Mouse (Mus musculus): ENCODE measurements around the gene Olfr313. TPM values are rescaled to one million over a fixed set of nuclear protein-coding genes. Genes with fewer than 3 reads are reported as not detected.
A peak's percentile ranks its signal among the peaks of the same experiment; 100 is the strongest.
"Not testable (repeated sequence)": the region's sequence is repeated elsewhere in the genome, so short reads cannot be mapped to it uniquely, and the experiment has no call there.

The Olfr313 gene
- polyA plus RNA-seq, 1 experiment, result not detected

DNA sequence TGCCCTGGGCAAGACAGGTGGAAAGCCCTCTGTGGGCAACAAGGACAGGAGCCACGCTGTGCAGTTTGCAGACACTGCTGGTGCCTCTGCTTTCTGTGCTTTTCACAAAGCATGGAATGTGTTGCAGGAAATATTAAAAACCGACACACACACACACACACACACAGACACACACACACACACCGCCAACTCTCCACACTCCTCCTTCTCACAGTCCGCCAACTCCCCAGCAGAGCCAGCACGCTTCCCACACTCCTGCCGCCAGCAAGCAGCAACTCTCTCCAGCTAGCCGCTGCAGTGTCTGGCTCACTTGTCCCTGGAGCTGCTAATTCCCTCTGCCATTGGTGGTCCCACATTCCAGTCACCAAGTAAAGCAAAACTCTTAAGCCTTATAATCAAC is 17.9 kb upstream of the Olfr313 start:
- Histone ChIP-seq H3K27me3 (replicated peaks) (peaks cover 24% of the 10 kb centered on the region), H3K36me3 (replicated peaks; ENCODE audit: low read length) (no peaks in the 10 kb centered on the region), H3K4me1 (peaks cover 10% of the 10 kb centered on the region), H3K9me3 (no peaks in the 10 kb centered on the region), H3K4me3 (replicated peaks) (no peak overlapping the region)
- TF ChIP-seq GATA1 (IDR thresholded peaks at IDR 0.05; ENCODE audit: borderline replicate concordance, low read length), result no peak

DNA sequence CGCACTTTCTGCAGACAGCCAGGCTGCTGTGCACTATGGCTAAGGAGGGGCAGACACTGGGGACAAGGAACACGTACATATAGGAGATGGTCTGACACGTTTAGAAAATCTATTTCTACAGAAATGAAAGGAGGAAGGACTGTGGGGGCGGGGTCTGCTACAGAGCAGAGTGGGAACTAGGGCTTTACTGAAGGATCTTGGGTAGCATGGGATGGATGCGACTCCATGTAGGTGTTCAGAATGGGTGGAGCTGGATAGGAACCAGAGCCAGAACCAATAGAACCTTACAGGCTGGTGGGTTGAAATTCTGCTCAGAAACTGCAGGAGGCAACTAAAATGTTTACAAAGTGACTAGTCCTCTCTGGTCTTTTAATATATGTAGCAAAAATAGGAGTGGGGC is 15.1 kb upstream of the Olfr313 start:
- peaks cover 17% of the 10 kb centered on the region for H3K4me1 ChIP-seq
- H3K9me3 ChIP-seq, result no peaks in the 10 kb centered on the region
- TF ChIP-seq FLI1 (IDR thresholded peaks at IDR 0.05; ENCODE audit: low read length) (no peak), GATA1 (IDR thresholded peaks at IDR 0.05; ENCODE audit: borderline replicate concordance, low read length) (no peak)
- no peak overlapping the region for H3K4me3 ChIP-seq (replicated peaks)
- no peaks in the 10 kb centered on the region for H3K36me3 ChIP-seq (replicated peaks; ENCODE audit: low read length)
- peaks cover 26% of the 10 kb centered on the region for H3K27me3 ChIP-seq (replicated peaks)

- Histone ChIP-seq H3K36me3 (replicated peaks; ENCODE audit: low read length) (no peaks in the 10 kb centered on the region), H3K4me1 (peaks cover 26% of the 10 kb centered on the region), H3K27me3 (replicated peaks) (peaks cover 22% of the 10 kb centered on the region), H3K9me3 (no peaks in the 10 kb centered on the region), H3K4me3 (replicated peaks) (peak within 1 kb of the TSS; percentile 29)
- TF ChIP-seq GATA1 (IDR thresholded peaks at IDR 0.05; ENCODE audit: borderline replicate concordance, low read length) (no peak), FLI1 (IDR thresholded peaks at IDR 0.05; ENCODE audit: low read length) (no peak)
These were observed 13.1 kb upstream of the Olfr313 start, which contains the start of gene Fam183b for GRCm38 (mm10) chr11:58801558-58802228. Gene Fam183b, minus strand, starts transcription at chr11:58801960.

GRCm38 (mm10) chr11:58803871-58804270 is 10.9 kb upstream of the Olfr313 start:
- Histone ChIP-seq H3K4me1 (peaks cover 26% of the 10 kb centered on the region), H3K36me3 (replicated peaks; ENCODE audit: low read length) (no peaks in the 10 kb centered on the region), H3K9me3 (peaks cover 3% of the 10 kb centered on the region; the same call in 1 of the 2 replicates), H3K4me3 (replicated peaks) (no peak overlapping the region), H3K27me3 (replicated peaks) (peaks cover 11% of the 10 kb centered on the region)
- TF ChIP-seq GATA1 (IDR thresholded peaks at IDR 0.05; ENCODE audit: borderline replicate concordance, low read length) (no peak), FLI1 (IDR thresholded peaks at IDR 0.05; ENCODE audit: low read length) (no peak)

DNA sequence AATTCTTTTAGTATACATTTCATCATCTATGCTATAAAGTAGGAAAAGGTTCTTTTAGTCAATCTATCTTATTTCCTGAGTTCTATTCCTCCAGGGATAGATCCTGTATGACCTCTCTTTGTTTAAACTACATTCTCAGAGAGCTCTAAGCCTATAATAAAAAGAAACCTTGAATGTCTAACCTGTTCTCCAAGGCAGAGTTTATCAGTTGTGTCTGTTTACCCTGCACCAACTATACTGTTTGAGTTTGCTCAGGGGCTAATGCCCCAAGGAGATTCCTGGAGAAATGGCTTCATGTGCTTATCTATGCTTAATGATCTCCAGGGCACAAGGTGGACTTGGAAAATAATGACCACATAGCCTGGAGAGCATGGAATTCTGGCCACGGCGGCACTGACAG is 10.4 kb upstream of the Olfr313 start:
- Histone ChIP-seq H3K27me3 (replicated peaks) (peaks cover 6% of the 10 kb centered on the region), H3K4me1 (peaks cover 26% of the 10 kb centered on the region), H3K4me3 (replicated peaks) (no peak overlapping the region), H3K9me3 (peaks cover 3% of the 10 kb centered on the region; the same call in 1 of the 2 replicates), H3K36me3 (replicated peaks; ENCODE audit: low read length) (no peaks in the 10 kb centered on the region)
- TF ChIP-seq FLI1 (IDR thresholded peaks at IDR 0.05; ENCODE audit: low read length) (no peak), GATA1 (IDR thresholded peaks at IDR 0.05; ENCODE audit: borderline replicate concordance, low read length) (no peak)

- H3K36me3 ChIP-seq (replicated peaks; ENCODE audit: low read length), result no peaks in the 10 kb centered on the region
- H3K4me3 ChIP-seq (replicated peaks), result no peak overlapping the region
- peaks cover 3% of the 10 kb centered on the region; the same call in 1 of the 2 replicates for H3K9me3 ChIP-seq
- H3K4me1 ChIP-seq, result peaks cover 19% of the 10 kb centered on the region
- no peak for TF ChIP-seq GATA1 (IDR thresholded peaks at IDR 0.05; ENCODE audit: borderline replicate concordance, low read length)
- no peak for TF ChIP-seq FLI1 (IDR thresholded peaks at IDR 0.05; ENCODE audit: low read length)
- H3K27me3 ChIP-seq (replicated peaks), result peaks cover 5% of the 10 kb centered on the region
These were observed 2.8 kb upstream of the Olfr313 start for GRCm38 (mm10) chr11:58812001-58812400.

GRCm38 (mm10) chr11:58815676-58816075 is 876 bp downstream of the Olfr313 start:
- no peaks in the 10 kb centered on the region for H3K36me3 ChIP-seq (replicated peaks; ENCODE audit: low read length)
- TF ChIP-seq FLI1 (IDR thresholded peaks at IDR 0.05; ENCODE audit: low read length), result no peak
- no peak for TF ChIP-seq GATA1 (IDR thresholded peaks at IDR 0.05; ENCODE audit: borderline replicate concordance, low read length)
- H3K9me3 ChIP-seq, result no peaks in the 10 kb centered on the region
- peaks cover 8% of the 10 kb centered on the region for H3K4me1 ChIP-seq
- H3K27me3 ChIP-seq (replicated peaks), result peaks cover 5% of the 10 kb centered on the region
- H3K4me3 ChIP-seq (replicated peaks), result no peak overlapping the region

DNA sequence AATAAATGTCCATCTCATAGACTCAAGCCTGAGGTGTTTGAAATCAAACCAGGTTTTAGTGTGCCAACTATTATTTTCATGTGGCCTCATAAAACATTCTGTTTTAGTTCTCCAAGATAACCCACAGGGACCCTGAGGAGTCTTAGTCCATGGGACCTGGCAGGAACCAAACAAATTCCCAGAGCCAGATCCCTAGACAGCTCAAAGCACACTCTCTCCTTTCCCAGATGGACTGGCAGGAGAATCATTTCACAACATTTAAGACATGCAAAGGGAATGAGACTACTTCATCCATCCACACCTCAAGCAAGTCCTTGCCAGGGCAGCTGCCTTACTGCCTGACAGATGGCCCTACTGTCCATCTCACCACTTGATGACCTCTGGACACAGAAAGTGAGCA is 14.1 kb downstream of the Olfr313 start, which contains the start of gene Olfr312:
TSS of gene Olfr312 (plus strand) at position 301 of the 400 bp plus-strand sequence.
- H3K4me3 ChIP-seq (replicated peaks); H3K36me3 ChIP-seq (replicated peaks; ENCODE audit: low read length); H3K27me3 ChIP-seq (replicated peaks); H3K4me1 ChIP-seq; H3K9me3 ChIP-seq: not testable (repeated sequence)

GRCm38 (mm10) chr11:58829764-58830163 is 15.0 kb downstream of the Olfr313 start:
- Histone ChIP-seq H3K4me3 (replicated peaks) (no peak overlapping the region), H3K36me3 (replicated peaks; ENCODE audit: low read length) (no peaks in the 10 kb centered on the region), H3K27me3 (replicated peaks) (peaks cover 7% of the 10 kb centered on the region), H3K9me3 (no peaks in the 10 kb centered on the region), H3K4me1 (0 out of 2 replicates have a peak, but pooled peaks cover 6% of the 10 kb centered on the region)
- TF ChIP-seq GATA1 (IDR thresholded peaks at IDR 0.05; ENCODE audit: borderline replicate concordance, low read length) (no peak), FLI1 (IDR thresholded peaks at IDR 0.05; ENCODE audit: low read length) (no peak)

DNA sequence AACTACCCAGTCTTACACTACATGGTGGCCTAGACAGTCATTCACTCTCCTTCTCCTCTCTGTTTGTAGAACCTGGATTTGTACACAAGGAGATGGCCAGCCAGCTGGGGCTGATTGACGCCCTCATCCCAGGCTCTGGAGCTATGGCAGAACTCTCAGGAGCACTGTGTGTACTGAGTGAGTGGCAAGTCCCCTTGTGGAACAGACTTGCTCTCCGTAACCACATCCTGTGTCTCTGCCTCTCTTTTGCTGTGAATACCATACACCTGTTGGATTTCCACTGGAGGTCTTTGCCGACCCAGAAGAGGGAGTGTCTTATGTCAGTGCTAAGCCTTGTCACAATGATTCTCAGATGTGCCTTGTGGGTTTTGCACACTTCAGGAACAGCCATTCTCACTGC is 17.7 kb downstream of the Olfr313 start:
- H3K36me3 ChIP-seq (replicated peaks; ENCODE audit: low read length); H3K4me3 ChIP-seq (replicated peaks); H3K9me3 ChIP-seq; H3K27me3 ChIP-seq (replicated peaks); H3K4me1 ChIP-seq: not testable (repeated sequence)

- H3K4me3 ChIP-seq (replicated peaks); H3K9me3 ChIP-seq; H3K4me1 ChIP-seq; H3K27me3 ChIP-seq (replicated peaks); H3K36me3 ChIP-seq (replicated peaks; ENCODE audit: low read length): not testable (repeated sequence)
These were observed 24.2 kb downstream of the Olfr313 start, which contains the start of gene Olfr311 for GRCm38 (mm10) chr11:58838951-58839350. Gene Olfr311, plus strand, starts transcription at chr11:58839251.
